Mouse (Mus musculus) heart, embryonic 16.5 days (tissue): ENCODE measurements around the gene Pak1. TPM values are rescaled to one million over a fixed set of nuclear protein-coding genes. Genes with fewer than 3 reads are reported as not detected.
"Not testable (repeated sequence)": the region's sequence is repeated elsewhere in the genome, so short reads cannot be mapped to it uniquely, and the experiment has no call there.

Source experiments
- ATAC-seq: fragments of 200-750 bp; cut with Nextera tagmentation; replicated peaks from 2 replicates; pipeline ENCODE4 v1.8.0; 2017; ENCODE audit warnings: moderate number of reproducible peaks; ENCODE audit not compliant: insufficient read depth, low FRiP score; ENCODE audit errors: extremely low read depth
- H3K27ac ChIP-seq: fragments of 300-500 bp; sonication (generic); 2 replicates; pipeline ENCODE4 v1.5.1; 2014; ENCODE audit warnings: mild to moderate bottlenecking, low read length, control low read depth, moderate library complexity
- H3K27me3 ChIP-seq: fragments of 300-500 bp; sonication (generic); 2 replicates; pipeline ENCODE4 v1.6.1; 2014; ENCODE audit warnings: low read length, mixed read lengths; ENCODE audit not compliant: control insufficient read depth, insufficient read depth
- H3K36me3 ChIP-seq: fragments of 300-500 bp; sonication (generic); 2 replicates; pipeline ENCODE4 v1.6.1; 2014; ENCODE audit not compliant: control insufficient read depth, insufficient read depth
- H3K4me1 ChIP-seq: fragments of 300-500 bp; sonication (generic); 2 replicates; pipeline ENCODE4 v1.6.1; 2014; ENCODE audit warnings: low read length, mixed read lengths; ENCODE audit not compliant: control insufficient read depth, insufficient read depth
- H3K4me2 ChIP-seq: fragments of 300-500 bp; sonication (generic); 2 replicates; pipeline ENCODE4 v1.6.1; 2014; ENCODE audit warnings: low read depth, mild to moderate bottlenecking, control low read depth, low read length
- H3K4me3 ChIP-seq: fragments of 300-500 bp; sonication (generic); 2 replicates; pipeline ENCODE4 v1.5.1; 2014; ENCODE audit warnings: mild to moderate bottlenecking, control low read depth, low read length
- H3K9ac ChIP-seq: fragments of 300-500 bp; sonication (generic); 2 replicates; pipeline ENCODE4 v1.6.1; 2014; ENCODE audit warnings: low read length, control low read depth
- H3K9me3 ChIP-seq: fragments of 300-500 bp; sonication (generic); replicated peaks from 2 replicates; pipeline ENCODE4 v1.6.1; 2016; ENCODE audit warnings: low read length; ENCODE audit not compliant: control insufficient read depth
- WGBS: fragments of 180-500 bp; shearing (Covaris S2); extraction: QIAGEN DNeasy Blood & Tissue Kit; methylation state at CpG from one replicate; pipeline ENCODE4 v1.1.7; 2014; 5-methylcytosine and 5-hydroxymethylcytosine counted together
- polyA plus RNA-seq: library from polyadenylated mRNA; unstranded; fragments of >200 nt; fragmentation: Nextera tagmentation; extraction: Ambion mirVana; gene quantifications from 2 replicates; pipeline ENCODE4 v1.2.1, GENCODE M21; 2015

The Pak1 gene
- polyA plus RNA-seq, 1 experiment from 2014 or later = 4.3 TPM

DNA sequence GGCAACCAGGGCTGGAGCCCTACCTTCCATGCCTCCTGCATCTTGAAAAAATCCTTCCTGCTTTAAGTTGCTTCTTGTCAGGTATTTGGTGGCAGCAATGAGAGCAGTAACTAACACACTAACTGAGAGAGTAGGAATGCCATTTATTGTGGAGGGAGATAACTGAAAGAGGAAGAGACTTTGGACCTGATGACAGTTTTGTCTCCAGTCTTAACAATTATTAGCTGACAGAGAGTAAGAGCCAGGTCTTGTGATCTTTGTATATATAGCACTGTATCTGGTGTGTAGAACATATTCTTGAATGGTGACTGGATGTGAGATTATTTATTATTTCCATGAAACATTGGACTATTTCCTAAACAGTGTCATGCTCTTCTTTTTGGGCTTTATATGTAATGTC is 50.2 kb downstream of the Pak1 start:
- Histone ChIP-seq H3K36me3 (no peaks in the 10 kb centered on the region), H3K4me2 (no peak overlapping the region), H3K9ac (no peak overlapping the region), H3K4me1 (no peaks in the 10 kb centered on the region), H3K27ac (no peak overlapping the region), H3K4me3 (no peak overlapping the region), H3K27me3 (no peaks in the 10 kb centered on the region), H3K9me3 (no peaks in the 10 kb centered on the region)
- ATAC-seq = no peak

- Histone ChIP-seq H3K4me3 (no peak overlapping the region), H3K27me3 (no peaks in the 10 kb centered on the region), H3K27ac (no peak overlapping the region), H3K9ac (no peak overlapping the region), H3K4me1 (no peaks in the 10 kb centered on the region), H3K4me2 (no peak overlapping the region), H3K9me3 (no peaks in the 10 kb centered on the region), H3K36me3 (no peaks in the 10 kb centered on the region)
- ATAC-seq = no peak
- 73% methylated on average over 5 of the region's 5 CpGs for WGBS
These were observed 53.0 kb downstream of the Pak1 start for GRCm38 (mm10) chr7:97841311-97841710.

GRCm38 (mm10) chr7:97842332-97842731 is 54.0 kb downstream of the Pak1 start:
- 66% methylated on average over 2 of the region's 2 CpGs for WGBS
- no peaks in the 10 kb centered on the region for H3K9me3 ChIP-seq
- no peak for ATAC-seq
- no peak overlapping the region for H3K9ac ChIP-seq
- H3K4me1 ChIP-seq = no peaks in the 10 kb centered on the region
- no peak overlapping the region; the same call in 1 of the 2 replicates for H3K4me3 ChIP-seq
- no peaks in the 10 kb centered on the region for H3K27me3 ChIP-seq
- no peak overlapping the region for H3K27ac ChIP-seq
- H3K4me2 ChIP-seq = peak overlapping the region; percentile 53
- H3K36me3 ChIP-seq = no peaks in the 10 kb centered on the region

- H3K9ac ChIP-seq = peak overlapping the region; percentile 63
- H3K4me1 ChIP-seq = no peaks in the 10 kb centered on the region
- H3K36me3 ChIP-seq = no peaks in the 10 kb centered on the region
- H3K9me3 ChIP-seq = no peaks in the 10 kb centered on the region
- H3K27me3 ChIP-seq = no peaks in the 10 kb centered on the region
- WGBS = 5% methylated on average over 22 of the region's 22 CpGs
- H3K4me2 ChIP-seq = peak overlapping the region; percentile 53
- no peak overlapping the region for H3K27ac ChIP-seq
- peak; percentile 91 for ATAC-seq
- H3K4me3 ChIP-seq = peak overlapping the region; percentile 38
These were observed 54.6 kb downstream of the Pak1 start for GRCm38 (mm10) chr7:97842806-97843570.

- Histone ChIP-seq H3K36me3 (no peaks in the 10 kb centered on the region), H3K9me3 (no peaks in the 10 kb centered on the region), H3K4me1 (no peaks in the 10 kb centered on the region), H3K4me2 (no peak overlapping the region), H3K27me3 (no peaks in the 10 kb centered on the region), H3K9ac (no peak overlapping the region), H3K4me3 (no peak overlapping the region), H3K27ac (no peak overlapping the region)
- 75% methylated on average over 3 of the region's 3 CpGs for WGBS
- no peak for ATAC-seq
These were observed 56.1 kb downstream of the Pak1 start for GRCm38 (mm10) chr7:97844419-97844818.

DNA sequence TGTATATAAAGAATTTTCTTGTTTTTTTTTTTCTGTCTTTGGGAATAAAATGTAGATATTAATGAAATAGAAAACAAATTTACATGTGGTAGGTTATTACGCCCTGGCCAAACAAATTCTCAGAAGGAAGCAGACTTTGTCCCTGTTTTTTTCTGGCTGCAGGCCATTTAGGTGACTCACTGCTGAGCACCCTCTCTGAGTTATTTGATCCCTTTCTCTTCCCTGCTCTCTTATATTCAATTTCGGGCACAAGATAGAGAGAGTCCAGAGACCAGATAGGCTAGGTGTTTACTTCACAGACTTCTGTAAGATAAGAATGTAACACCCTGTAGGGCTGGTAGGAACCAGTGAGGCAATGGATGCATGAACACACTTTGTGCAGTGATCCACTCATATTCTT is 57.2 kb downstream of the Pak1 start:
- Histone ChIP-seq H3K27me3 (no peaks in the 10 kb centered on the region), H3K4me3 (no peak overlapping the region), H3K27ac (no peak overlapping the region), H3K4me2 (no peak overlapping the region), H3K9me3 (no peaks in the 10 kb centered on the region), H3K4me1 (no peaks in the 10 kb centered on the region), H3K9ac (no peak overlapping the region), H3K36me3 (no peaks in the 10 kb centered on the region)
- no peak for ATAC-seq
- WGBS = 55% methylated on average over 2 of the region's 2 CpGs

GRCm38 (mm10) chr7:97846539-97846938 is 58.2 kb downstream of the Pak1 start:
- H3K36me3 ChIP-seq = no peaks in the 10 kb centered on the region
- no peak overlapping the region for H3K4me2 ChIP-seq
- no peaks in the 10 kb centered on the region for H3K4me1 ChIP-seq
- H3K9ac ChIP-seq = no peak overlapping the region
- H3K9me3 ChIP-seq = no peaks in the 10 kb centered on the region
- H3K27me3 ChIP-seq = no peaks in the 10 kb centered on the region
- ATAC-seq = no peak
- no peak overlapping the region for H3K27ac ChIP-seq
- H3K4me3 ChIP-seq = no peak overlapping the region

DNA sequence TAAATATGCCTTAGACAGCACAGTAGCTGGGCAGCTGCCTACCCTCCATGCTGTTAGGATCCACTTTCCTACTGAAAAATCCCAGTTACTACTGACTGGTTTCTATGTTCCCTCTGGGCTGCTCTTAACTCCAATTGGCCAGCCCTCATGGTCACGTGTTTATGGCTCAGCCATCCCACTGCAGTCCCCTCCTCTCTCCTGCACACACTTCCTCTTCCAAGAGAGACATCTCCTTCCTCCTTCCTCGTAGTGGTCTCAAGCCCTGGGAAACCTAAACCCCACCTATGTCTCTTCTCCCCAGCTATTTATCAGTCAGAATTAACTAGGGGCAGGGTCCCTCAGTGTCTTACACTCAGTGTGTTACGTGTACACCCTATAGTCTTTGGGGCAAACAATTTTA is 61.2 kb downstream of the Pak1 start:
- not testable (repeated sequence) for H3K4me2 ChIP-seq, H3K9ac ChIP-seq, H3K4me1 ChIP-seq, ATAC-seq, H3K9me3 ChIP-seq, H3K36me3 ChIP-seq, H3K27ac ChIP-seq, H3K27me3 ChIP-seq, H3K4me3 ChIP-seq
- 72% methylated on average over 3 of the region's 3 CpGs for WGBS

DNA sequence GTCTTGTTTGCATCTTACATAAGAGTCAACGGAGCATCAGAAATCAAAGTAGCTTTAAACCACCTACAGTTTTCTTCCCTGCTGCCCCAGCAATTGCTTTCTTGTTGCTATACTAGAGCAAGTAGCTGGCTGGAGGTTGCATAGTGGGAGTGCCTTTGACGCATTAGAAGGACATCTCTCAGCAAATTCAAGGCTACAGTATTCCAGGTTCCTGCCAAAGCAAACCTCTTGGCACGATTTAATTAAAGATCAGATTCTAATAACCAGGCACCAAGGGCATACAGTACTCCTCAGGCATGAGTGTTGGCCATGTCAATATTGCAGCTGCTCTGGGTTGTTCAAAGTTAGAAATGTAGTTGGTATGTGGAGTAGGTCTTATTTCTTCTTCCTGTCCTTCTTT is 62.0 kb downstream of the Pak1 start:
- no peak overlapping the region for H3K9ac ChIP-seq
- WGBS = 69% methylated on average over 3 of the region's 3 CpGs
- H3K27ac ChIP-seq = no peak overlapping the region
- no peaks in the 10 kb centered on the region for H3K36me3 ChIP-seq
- no peaks in the 10 kb centered on the region for H3K27me3 ChIP-seq
- no peak overlapping the region for H3K4me3 ChIP-seq
- no peaks in the 10 kb centered on the region for H3K9me3 ChIP-seq
- no peak for ATAC-seq
- no peaks in the 10 kb centered on the region for H3K4me1 ChIP-seq
- H3K4me2 ChIP-seq = no peak overlapping the region
